Mouse (Mus musculus): ENCODE results near the gene Nkx6-2. TPM values are rescaled to one million over a fixed set of nuclear protein-coding genes. Genes with fewer than 3 reads are reported as not detected.
A peak's percentile ranks its signal among the peaks of the same experiment; 100 is the strongest.

The Nkx6-2 gene
- polyA plus RNA-seq, 1 experiment from 2014 or later: 0.15 TPM

DNA sequence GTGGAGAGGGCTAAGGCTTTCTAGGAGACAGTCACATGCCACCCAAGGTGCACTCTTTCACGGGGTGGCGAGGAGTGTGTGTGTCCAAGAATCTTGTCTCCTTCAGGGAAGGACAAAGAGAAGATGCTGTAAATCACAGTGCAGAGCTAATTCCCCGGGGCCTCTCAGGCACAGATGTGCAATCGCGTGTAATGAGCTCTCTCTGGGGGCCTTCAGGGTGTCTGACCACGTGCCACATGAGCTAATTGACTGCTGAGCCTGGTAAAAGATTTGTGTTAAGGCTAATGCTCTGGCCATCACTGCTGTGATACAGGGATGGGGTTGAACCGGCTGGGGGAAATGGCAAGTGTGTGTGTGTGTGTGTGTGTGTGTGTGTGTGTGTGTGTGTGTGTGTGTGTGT lies 5.3 kb upstream of the Nkx6-2 start:
- ATAC-seq (ENCODE audit: low read depth): no peak
- H3K4me2 ChIP-seq (ENCODE audit: low read depth, low read length): no peak overlapping the region
- peaks cover 52% of the 10 kb centered on the region for H3K27me3 ChIP-seq (ENCODE audit: control insufficient read depth, insufficient read depth, low read depth, low read length)
- H3K27ac ChIP-seq (ENCODE audit: low read length): no peak overlapping the region
- H3K36me3 ChIP-seq (ENCODE audit: control insufficient read depth, insufficient read depth, low read length): no peaks in the 10 kb centered on the region
- no peak overlapping the region for H3K4me3 ChIP-seq (ENCODE audit: low read length)
- peaks cover 6% of the 10 kb centered on the region; the same call in 1 of the 2 replicates for H3K4me1 ChIP-seq (replicated peaks; ENCODE audit: control insufficient read depth, insufficient read depth, low read length)
- 26% methylated on average over 7 of the region's 7 CpGs for WGBS
- no peaks in the 10 kb centered on the region for H3K9me3 ChIP-seq (ENCODE audit: control insufficient read depth, low read length)
- no peak overlapping the region for H3K9ac ChIP-seq (ENCODE audit: low read length)

DNA sequence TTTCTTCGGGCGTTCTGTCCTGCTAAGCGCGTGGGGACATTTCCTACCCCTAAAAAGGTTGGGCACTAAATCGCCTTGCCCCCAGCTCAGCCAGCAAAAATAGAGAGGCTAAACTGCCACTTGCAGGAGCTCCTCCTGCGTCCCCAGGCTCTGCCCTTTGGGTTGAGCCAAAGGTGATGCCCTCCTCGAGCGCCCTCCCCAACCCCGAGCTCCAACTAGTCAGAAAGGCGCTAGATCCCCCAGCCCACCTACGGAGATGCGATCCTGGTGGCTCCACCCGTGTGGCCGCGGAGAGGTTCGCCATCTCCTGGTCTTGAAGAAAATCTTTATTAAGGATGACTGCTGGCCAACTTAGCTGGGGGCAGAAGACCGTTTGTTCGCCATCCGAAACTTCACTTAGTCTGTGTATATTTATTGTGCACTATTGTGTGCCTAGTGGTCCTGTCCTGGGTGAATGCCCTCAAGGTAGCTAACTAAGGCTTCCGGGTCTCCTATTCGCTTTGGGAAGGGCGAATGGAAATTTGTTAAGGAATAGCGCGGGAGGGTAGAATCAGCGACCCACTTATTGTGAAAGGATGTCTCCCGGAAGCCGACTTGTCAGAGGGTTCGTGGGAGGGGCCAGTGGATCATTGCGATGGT lies 2.7 kb upstream of the Nkx6-2 start:
- H3K9me3 ChIP-seq (ENCODE audit: control insufficient read depth, low read length): no peaks in the 10 kb centered on the region
- H3K27ac ChIP-seq (ENCODE audit: low read length): no peak overlapping the region
- H3K9ac ChIP-seq (ENCODE audit: low read length): no peak overlapping the region
- WGBS: 4% methylated on average over 29 of the region's 29 CpGs
- H3K4me3 ChIP-seq (ENCODE audit: low read length): no peak overlapping the region
- ATAC-seq (ENCODE audit: low read depth): no peak
- H3K4me1 ChIP-seq (replicated peaks; ENCODE audit: control insufficient read depth, insufficient read depth, low read length): peaks cover 28% of the 10 kb centered on the region
- no peak overlapping the region for H3K4me2 ChIP-seq (ENCODE audit: low read depth, low read length)
- H3K27me3 ChIP-seq (ENCODE audit: control insufficient read depth, insufficient read depth, low read depth, low read length): peaks cover 78% of the 10 kb centered on the region
- no peaks in the 10 kb centered on the region for H3K36me3 ChIP-seq (ENCODE audit: control insufficient read depth, insufficient read depth, low read length)

DNA sequence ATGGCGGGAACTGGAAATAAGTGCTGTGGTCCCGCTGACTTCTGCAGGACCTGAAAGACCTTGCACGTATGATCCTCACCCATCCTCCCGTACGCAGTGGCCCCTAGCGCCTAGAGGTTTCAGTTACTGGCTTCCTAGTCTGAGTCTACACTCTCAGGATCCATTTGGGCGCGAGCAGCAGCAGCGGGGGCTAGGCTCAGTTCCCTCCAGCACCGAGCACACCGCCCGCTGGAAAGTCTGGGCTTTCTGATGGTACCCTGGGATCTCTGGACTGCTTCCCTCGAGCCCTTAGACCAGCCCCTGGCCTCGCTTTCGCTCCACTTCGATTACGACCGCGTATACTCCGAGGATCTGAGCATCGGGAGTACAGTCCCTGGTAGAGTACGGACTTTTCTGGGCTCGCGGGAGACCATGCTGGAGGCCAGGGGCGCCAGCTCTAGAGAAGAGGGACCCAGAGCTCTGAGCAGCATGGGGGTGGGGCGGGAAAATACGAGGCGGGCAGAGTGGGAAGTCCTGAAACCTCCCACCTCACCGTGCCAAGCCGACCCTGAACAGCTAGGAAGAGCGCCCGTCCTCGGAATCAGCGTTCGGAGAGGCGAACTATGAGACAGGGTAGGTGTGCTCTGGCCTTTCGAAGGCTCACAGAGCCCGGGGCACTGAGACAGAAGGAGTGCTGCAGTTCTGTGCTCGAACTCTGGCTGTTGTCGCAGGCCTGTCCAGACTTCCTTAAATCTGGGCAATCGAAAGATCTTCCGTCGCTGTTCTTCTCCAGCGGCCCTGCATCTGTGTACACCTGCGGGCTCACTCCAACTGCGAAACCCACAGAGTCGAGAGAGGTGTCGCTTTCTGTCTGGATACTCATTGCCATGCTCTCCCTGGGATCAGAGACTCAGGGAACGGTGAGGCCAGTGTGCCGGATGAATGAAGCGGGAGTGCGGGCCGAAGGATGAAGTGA lies 1.9 kb upstream of the Nkx6-2 start:
- WGBS: 2% methylated on average over 53 of the region's 53 CpGs
- Histone ChIP-seq H3K4me2 (ENCODE audit: low read depth, low read length) (0 out of 2 replicates have a peak overlapping the region, but pooled peaks have one; percentile 4), H3K4me3 (ENCODE audit: low read length) (peak overlapping the region; percentile 3; the same call in 1 of the 2 replicates), H3K4me1 (replicated peaks; ENCODE audit: control insufficient read depth, insufficient read depth, low read length) (peaks cover 28% of the 10 kb centered on the region), H3K27ac (ENCODE audit: low read length) (no peak overlapping the region), H3K36me3 (ENCODE audit: control insufficient read depth, insufficient read depth, low read length) (no peaks in the 10 kb centered on the region), H3K9me3 (ENCODE audit: control insufficient read depth, low read length) (no peaks in the 10 kb centered on the region), H3K27me3 (ENCODE audit: control insufficient read depth, insufficient read depth, low read depth, low read length) (peaks cover 86% of the 10 kb centered on the region), H3K9ac (ENCODE audit: low read length) (no peak overlapping the region)
- ATAC-seq (ENCODE audit: low read depth): no peak

DNA sequence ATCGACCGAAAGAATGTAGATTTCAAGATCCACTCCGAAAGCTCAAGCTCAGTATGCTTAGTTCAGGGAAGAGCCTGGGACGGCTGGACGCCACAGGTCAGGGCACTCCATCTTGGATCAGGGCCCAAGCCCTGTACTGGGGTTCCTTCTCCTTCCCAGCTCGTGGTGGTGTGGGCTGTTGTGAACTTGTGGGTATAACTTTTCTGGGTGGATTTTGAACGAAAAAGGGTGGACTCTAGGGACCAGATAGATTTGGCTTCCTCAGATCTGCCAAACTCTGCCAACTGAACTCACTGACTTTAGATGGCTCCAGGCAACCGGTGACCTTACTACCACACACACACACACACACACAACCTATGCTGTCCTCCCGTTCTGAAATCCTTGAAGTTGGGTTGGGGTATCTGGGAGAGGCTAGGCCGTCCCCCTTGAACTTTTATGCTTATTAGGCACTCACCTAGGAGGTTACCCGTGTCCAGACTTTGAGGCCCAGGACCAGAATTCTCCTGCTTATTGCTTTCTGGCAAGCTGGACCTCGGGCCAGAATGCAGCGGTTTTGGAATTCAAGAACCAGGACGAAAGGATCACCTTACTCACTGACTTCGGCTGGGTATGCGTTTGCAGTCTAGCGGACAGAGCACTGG lies 619 bp upstream of the Nkx6-2 start:
- 18% methylated on average over 17 of the region's 17 CpGs for WGBS

GRCm38 (mm10) chr7:139581801-139582571 lies 611 bp downstream of the Nkx6-2 start:
- no peak overlapping the region for H3K9ac ChIP-seq (ENCODE audit: low read length)
- peak; percentile 55 for ATAC-seq (ENCODE audit: low read depth)
- under 1% methylated on average over 81 of the region's 82 CpGs for WGBS

More for the DNA sequence above, 619 bp upstream of the Nkx6-2 start:
- H3K27ac ChIP-seq (ENCODE audit: low read length): no peak overlapping the region
- ATAC-seq (ENCODE audit: low read depth): no peak
- H3K9me3 ChIP-seq (ENCODE audit: control insufficient read depth, low read length): no peaks in the 10 kb centered on the region
- H3K36me3 ChIP-seq (ENCODE audit: control insufficient read depth, insufficient read depth, low read length): peaks cover 7% of the 10 kb centered on the region
- peaks cover 98% of the 10 kb centered on the region for H3K27me3 ChIP-seq (ENCODE audit: control insufficient read depth, insufficient read depth, low read depth, low read length)
- H3K4me1 ChIP-seq (replicated peaks; ENCODE audit: control insufficient read depth, insufficient read depth, low read length): peaks cover 28% of the 10 kb centered on the region
- no peak overlapping the region for H3K9ac ChIP-seq (ENCODE audit: low read length)
- H3K4me3 ChIP-seq (ENCODE audit: low read length): peak overlapping the region; percentile 42
- H3K4me2 ChIP-seq (ENCODE audit: low read depth, low read length): no peak overlapping the region; the same call in 1 of the 2 replicates

DNA sequence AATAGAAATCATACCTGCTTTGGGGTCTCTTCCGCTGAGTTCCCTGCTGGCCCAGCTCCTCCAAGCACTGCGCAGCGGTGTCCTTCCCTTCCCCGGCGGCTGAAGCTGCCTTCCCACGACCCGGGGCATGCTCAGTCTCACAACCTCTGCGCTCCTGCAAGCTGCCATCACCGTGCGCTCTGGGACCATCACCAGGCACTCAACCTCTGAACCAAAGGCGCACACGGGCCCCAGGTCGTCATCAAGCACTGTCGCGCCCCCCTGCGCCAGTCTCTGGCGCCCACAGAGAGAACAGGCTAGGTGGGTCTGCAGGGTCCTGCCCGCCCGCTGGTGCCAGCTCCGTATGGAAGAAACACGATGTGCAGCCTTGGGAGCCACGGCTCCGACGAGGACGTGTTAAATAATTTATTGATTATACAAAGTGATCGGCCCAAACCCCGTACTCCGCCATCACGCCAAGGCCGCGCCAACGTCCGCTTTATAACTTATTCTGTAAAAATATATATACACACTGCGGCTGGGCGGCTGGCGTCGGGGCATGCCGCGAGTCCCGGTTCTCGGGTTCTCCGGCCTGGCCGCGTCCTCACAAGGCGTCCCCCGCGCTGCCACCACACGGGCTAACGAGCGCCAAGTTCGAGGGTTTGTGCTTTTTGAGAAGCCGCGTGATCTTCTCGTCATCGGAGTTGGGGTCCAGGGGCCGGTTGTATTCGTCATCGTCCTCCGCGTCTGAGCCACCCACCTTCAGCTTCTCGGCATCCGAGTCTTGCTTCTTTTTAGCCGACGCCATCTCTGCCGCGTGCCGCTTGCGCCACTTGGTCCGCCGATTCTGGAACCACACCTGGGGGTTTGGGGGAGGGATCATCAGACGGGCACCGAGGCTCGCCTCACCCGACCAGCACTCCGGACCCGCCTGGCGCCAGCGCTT lies 1.5 kb downstream of the Nkx6-2 start:
- Histone ChIP-seq H3K4me1 (replicated peaks; ENCODE audit: control insufficient read depth, insufficient read depth, low read length) (peaks cover 28% of the 10 kb centered on the region), H3K9me3 (ENCODE audit: control insufficient read depth, low read length) (no peaks in the 10 kb centered on the region), H3K27ac (ENCODE audit: low read length) (no peak overlapping the region), H3K4me3 (ENCODE audit: low read length) (peak overlapping the region; percentile 42), H3K27me3 (ENCODE audit: control insufficient read depth, insufficient read depth, low read depth, low read length) (peaks cover 83% of the 10 kb centered on the region), H3K4me2 (ENCODE audit: low read depth, low read length) (peak overlapping the region; percentile 54), H3K9ac (ENCODE audit: low read length) (no peak overlapping the region), H3K36me3 (ENCODE audit: control insufficient read depth, insufficient read depth, low read length) (peaks cover 14% of the 10 kb centered on the region)
- ATAC-seq (ENCODE audit: low read depth): no peak
- WGBS: 3% methylated on average over 78 of the region's 78 CpGs

More at GRCm38 (mm10) chr7:139581801-139582571, 611 bp downstream of the Nkx6-2 start:
- H3K4me2 ChIP-seq (ENCODE audit: low read depth, low read length): peak overlapping the region; percentile 54
- H3K36me3 ChIP-seq (ENCODE audit: control insufficient read depth, insufficient read depth, low read length): peaks cover 13% of the 10 kb centered on the region
- peaks cover 28% of the 10 kb centered on the region for H3K4me1 ChIP-seq (replicated peaks; ENCODE audit: control insufficient read depth, insufficient read depth, low read length)
- H3K27ac ChIP-seq (ENCODE audit: low read length): no peak overlapping the region
- H3K4me3 ChIP-seq (ENCODE audit: low read length): peak overlapping the region; percentile 42
- H3K27me3 ChIP-seq (ENCODE audit: control insufficient read depth, insufficient read depth, low read depth, low read length): peaks cover 91% of the 10 kb centered on the region
- no peaks in the 10 kb centered on the region for H3K9me3 ChIP-seq (ENCODE audit: control insufficient read depth, low read length)

GRCm38 (mm10) chr7:139579261-139579905 lies 3.2 kb downstream of the Nkx6-2 start:
- H3K27ac ChIP-seq (ENCODE audit: low read length): no peak overlapping the region
- WGBS: 89% methylated on average over 21 of the region's 21 CpGs
- peaks cover 65% of the 10 kb centered on the region for H3K27me3 ChIP-seq (ENCODE audit: control insufficient read depth, insufficient read depth, low read depth, low read length)
- no peak overlapping the region for H3K4me2 ChIP-seq (ENCODE audit: low read depth, low read length)
- peaks cover 17% of the 10 kb centered on the region for H3K36me3 ChIP-seq (ENCODE audit: control insufficient read depth, insufficient read depth, low read length)
- H3K9me3 ChIP-seq (ENCODE audit: control insufficient read depth, low read length): no peaks in the 10 kb centered on the region
- no peak overlapping the region for H3K9ac ChIP-seq (ENCODE audit: low read length)
- H3K4me1 ChIP-seq (replicated peaks; ENCODE audit: control insufficient read depth, insufficient read depth, low read length): peaks cover 23% of the 10 kb centered on the region
- ATAC-seq (ENCODE audit: low read depth): no peak
- no peak overlapping the region for H3K4me3 ChIP-seq (ENCODE audit: low read length)

Data from lung, embryonic 16.5 days (tissue).